Mouse (Mus musculus) left cerebral cortex, postnatal 4 days (tissue): ENCODE results near the gene Fam214a. TPM values are rescaled to one million over a fixed set of nuclear protein-coding genes. Genes with fewer than 3 reads are reported as not detected.

Experiments
- DNase-seq: peaks from one replicate; pipeline ENCODE4 v3.0.0-alpha.2; 2022
- intact Hi-C: fragments of 180-260 bp; cut with DNase I; formaldehyde crosslinking; loops from one replicate; pipeline ENCODE4 v1.15.1; 2025
- total RNA-seq, 2 experiments: library from RNA; stranded (reverse); gene quantifications; 2 replicates each; pipeline ENCODE4 v1.2.3; 2021

The Fam214a gene
- total RNA-seq, 2 experiments from 2014 or later, result 25.7 to 28.8 TPM

- intact Hi-C loops, result no loop called here
- no peak for DNase-seq
Measured at GRCm38 (mm10) chr9:74946713-74947402, 5.8 kb upstream of the Fam214a start.

GRCm38 (mm10) chr9:74951491-74951890 is 1.2 kb upstream of the Fam214a start:
- DNase-seq, result peak; percentile 3
- intact Hi-C loops, result no loop called here

DNA sequence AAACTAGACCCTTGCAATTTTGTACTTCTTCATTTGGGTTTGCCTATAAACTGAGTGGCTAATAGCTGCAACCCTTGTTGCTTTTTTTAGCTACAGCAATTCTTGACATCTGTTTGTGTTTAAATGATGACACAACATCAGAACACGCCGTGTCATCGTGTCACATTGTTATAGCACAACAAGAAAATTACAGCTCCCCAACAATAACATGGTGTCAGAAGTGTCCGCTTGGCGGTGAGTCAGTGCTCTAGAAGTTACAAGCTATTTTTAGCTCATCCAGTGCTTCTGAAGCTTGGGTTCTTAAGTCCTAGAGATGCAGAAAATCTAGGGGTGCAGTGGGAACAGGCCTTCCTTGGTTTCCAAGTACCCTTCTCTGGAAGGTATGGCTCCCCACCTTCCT is 578 bp upstream of the Fam214a start:
- DNase-seq, result no peak
- intact Hi-C loops, result no loop called here

- intact Hi-C loops, result no loop called here
- peak; percentile 52 for DNase-seq
Measured at GRCm38 (mm10) chr9:74953265-74953958, 728 bp downstream of the Fam214a start.

DNA sequence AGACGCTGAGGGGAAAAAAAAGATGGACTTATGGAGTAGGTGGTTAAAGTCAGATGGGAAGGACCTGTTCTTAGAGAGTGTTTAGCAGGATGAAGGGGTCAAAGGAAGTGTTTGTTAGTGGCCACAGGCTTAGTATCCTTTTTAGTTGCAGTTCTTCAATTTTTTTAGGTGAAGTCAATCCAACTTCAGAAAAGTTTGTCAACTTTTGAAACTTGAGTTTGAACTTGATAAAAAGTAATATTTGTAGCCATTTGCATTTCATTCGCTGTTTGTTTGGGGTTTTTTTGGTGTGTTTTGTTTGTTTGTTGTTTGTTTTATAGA is 1.2 kb downstream of the Fam214a start:
- DNase-seq, result no peak
- intact Hi-C loops, result no loop called here

GRCm38 (mm10) chr9:74954387-74954786 is 1.7 kb downstream of the Fam214a start:
- no peak for DNase-seq
- intact Hi-C loops, result no loop called here

- intact Hi-C loops, result no loop called here
- DNase-seq, result no peak
Measured at GRCm38 (mm10) chr9:74960630-74961029, 7.9 kb downstream of the Fam214a start.

GRCm38 (mm10) chr9:74961073-74961575 is 8.4 kb downstream of the Fam214a start:
- DNase-seq, result peak; percentile 16
- intact Hi-C loops, result no loop called here

- intact Hi-C loops, result no loop called here
- DNase-seq, result no peak
Measured at GRCm38 (mm10) chr9:74963953-74964352, 11.3 kb downstream of the Fam214a start.

DNA sequence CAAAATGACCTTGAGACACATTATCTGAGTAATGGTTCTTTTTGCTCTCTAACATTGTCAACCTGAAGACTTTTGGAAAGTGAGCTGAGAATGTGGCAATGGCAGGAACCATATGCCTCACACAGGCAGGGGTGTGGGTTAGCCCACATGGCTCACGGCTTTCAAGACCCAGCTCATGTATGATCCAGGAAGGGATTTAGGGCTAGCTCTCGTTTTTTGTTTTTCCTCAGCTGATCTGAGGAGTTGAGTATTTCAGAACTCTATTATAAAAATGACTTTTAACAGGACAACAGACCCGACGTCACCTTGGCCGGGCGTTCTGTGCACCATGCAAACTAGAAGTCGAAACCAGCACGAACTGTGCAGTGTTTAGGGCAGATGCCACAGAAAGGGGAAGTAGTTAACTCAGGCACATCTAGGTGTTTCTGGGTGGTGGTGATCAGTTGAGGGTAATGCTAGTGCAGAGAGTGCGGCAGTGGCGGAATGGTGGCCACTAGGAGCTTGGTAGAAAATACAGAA is 12.2 kb downstream of the Fam214a start:
- intact Hi-C loops, result no loop called here
- no peak for DNase-seq

DNA sequence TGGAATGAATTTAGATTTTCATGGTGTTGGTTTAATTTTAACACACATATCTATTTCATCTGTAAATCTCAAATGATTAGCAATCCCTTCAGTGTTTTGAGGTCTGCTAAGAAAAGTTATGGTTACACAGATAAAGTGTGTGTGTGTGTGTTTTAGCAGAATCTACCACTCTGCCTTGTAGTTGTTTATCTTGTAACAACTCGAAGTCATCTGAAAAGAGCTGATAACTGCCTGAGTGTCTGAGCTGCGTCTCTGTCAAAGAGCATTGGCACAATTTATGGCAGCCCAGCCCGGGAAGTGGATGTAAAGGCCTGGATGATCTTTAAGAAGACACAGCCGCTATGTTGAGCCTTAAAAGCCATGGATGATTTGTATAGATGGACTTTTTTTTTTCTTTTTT is 13.5 kb downstream of the Fam214a start:
- intact Hi-C loops, result no loop called here
- DNase-seq, result no peak

DNA sequence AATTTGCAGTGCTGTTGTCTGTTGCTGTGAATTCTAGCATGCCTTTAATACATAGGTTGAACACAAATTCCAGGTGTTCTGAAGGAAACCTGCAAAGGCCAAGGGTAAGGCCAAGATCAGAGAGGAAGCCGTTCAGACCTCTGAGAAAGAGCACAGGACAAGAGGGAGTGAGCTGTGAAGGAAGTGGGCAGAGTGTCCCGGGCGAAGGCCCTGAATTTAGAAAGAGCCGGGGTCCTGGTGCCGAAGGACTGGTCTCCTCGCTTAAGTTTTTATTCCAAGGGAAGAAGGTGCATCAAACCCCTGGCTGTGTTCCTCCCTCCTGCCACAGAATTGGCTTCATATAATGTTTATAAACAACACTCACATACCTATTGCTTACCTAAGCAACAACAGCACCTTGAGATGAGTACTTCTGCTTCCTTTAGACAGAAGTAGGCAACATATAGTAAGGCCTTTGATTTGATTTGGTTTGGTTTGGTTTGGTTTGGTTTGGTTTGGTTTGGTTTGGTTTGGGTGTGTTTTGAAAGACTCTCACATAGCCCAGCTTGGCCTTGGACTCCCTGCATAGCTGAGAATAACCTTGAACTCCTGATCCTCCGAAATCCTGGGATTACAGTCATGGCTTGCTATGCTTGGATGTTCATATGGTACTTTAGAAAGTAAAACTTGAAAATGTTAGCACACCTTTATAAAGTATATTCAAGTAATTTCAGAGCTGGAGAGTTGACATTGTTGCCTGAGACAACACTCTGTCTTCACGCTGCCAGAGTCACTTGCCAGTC is 16.2 kb downstream of the Fam214a start:
- no peak for DNase-seq
- intact Hi-C loops, result no loop called here

- no peak for DNase-seq
- intact Hi-C loops, result no loop called here
Measured at GRCm38 (mm10) chr9:74970591-74970990, 17.9 kb downstream of the Fam214a start.

- intact Hi-C loops, result no loop called here
- DNase-seq, result no peak
Measured at GRCm38 (mm10) chr9:74971191-74971976, 18.7 kb downstream of the Fam214a start.

DNA sequence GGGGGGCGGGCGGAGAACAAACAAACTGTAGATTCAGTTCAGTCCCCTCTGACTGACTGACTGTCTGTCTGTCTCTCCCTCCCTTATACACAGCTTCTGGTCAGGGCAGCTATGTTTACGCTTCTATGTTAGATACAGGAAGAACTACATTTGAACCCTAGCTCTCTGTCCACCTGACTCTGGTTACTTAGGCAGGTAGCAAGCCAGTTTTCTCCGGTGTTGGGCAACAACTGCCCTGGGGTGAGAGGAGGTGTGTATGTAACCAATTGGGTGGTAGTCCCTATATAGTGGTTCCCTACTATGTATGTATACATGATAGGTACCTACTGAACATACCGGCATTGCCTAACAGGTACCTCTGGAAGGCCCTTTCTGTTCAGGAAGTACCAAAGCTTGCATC is 20.1 kb downstream of the Fam214a start:
- intact Hi-C loops, result no loop called here
- no peak for DNase-seq

DNA sequence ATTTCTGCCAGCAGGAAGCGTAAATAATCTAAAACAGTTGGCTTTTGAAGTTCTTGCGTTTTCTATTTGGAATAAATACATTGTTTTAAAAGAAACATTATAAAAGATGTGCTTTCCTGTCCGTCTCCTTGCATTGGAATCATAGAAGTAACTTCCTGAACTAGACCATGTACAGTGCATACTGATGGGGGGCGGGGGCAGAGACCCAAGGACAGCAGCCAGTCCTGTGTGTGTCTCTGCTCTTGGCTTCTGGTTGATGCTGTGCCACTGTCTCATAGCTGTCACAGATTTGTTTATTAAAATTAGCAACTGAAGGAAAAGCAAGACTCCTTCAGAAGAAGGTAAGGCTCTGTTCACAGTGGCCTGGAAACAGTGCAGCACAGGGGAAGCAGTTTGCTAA is 20.5 kb downstream of the Fam214a start:
- intact Hi-C loops, result no loop called here
- DNase-seq, result no peak

DNA sequence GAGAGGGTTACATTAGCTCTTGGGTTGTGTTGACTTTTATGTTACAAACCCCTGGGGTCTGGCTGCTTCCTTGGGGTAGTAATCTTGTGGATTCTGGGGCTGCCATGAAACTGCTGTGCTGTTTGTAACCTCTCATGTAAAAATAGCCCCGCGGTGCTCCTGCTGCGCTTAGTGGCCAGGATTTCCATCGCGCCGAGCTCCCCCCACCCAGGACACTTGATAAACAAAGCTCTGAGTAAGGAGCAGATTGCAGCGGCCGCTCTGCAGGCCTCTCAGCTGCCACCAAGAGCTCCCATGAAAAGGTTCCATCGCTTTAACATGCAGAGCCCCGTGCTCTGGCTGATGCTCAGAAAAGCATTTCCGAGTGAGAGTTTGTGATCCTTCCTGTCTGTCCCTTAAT is 22.1 kb downstream of the Fam214a start:
- DNase-seq, result peak; percentile 43

GRCm38 (mm10) chr9:74975416-74975815 is 22.7 kb downstream of the Fam214a start:
- DNase-seq, result no peak
- intact Hi-C loops, result no loop called here

More for the DNA sequence above, 22.1 kb downstream of the Fam214a start:
- intact Hi-C loops, result no loop called here

GRCm38 (mm10) chr9:74975911-74976563 is 23.4 kb downstream of the Fam214a start:
- DNase-seq, result peak; percentile 88
- intact Hi-C loops, result no loop called here

- no peak for DNase-seq
- intact Hi-C loops, result no loop called here
Measured at GRCm38 (mm10) chr9:74977251-74977650, 24.6 kb downstream of the Fam214a start.
